Mouse (Mus musculus) kidney, adult 11 months (tissue): ENCODE data around the gene Lcn5.
"Not testable (repeated sequence)": the region's sequence is repeated elsewhere in the genome, so short reads cannot be mapped to it uniquely, and the experiment has no call there.

ENCODE experiments used
- DNase-seq: peaks from one replicate; pipeline ENCODE4 v3.0.0; 2022

The Lcn5 gene

DNA sequence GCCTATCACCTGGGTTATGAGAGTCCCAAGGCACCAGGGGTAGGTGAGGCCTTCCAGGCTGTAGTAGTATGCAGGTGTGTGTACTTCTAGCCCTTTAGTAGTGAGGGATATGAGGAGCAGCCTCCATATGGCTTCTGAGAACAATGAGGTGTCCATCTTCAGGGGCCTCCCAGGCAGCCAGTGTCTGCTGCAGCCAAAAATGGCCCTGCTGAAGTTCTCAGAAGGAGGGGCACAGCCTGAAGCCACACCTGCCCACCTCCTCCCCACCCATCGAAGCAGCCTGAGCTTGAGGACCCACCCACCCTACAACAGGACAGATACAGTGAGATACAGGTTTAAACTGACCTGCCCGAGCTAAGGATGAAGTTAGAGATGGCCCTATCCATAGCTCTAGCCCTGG is 24.7 kb downstream of the Lcn5 start, which contains the start of gene Lcn10:
Gene Lcn10, plus strand, starts transcription at position 301 of the 400 bp plus-strand sequence.
- DNase-seq: no peak

DNA sequence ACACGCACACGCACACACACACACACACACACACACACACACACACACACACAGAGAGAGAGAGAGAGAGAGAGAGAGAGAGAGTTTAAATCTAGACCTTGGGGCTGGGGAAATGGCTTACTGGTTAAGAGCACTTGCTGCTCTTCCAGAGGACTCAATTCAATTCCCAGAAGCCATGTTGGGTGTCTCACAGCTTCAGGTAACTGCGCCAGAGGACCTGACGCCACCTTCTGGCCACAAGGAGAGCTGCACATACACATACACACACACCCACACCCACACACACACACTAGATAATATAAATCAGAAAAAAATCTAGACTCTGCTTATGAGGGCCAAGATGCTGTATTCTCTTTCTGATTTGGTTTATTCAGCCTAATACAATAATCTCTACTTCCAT is 29.2 kb downstream of the Lcn5 start:
- no peak for DNase-seq

DNA sequence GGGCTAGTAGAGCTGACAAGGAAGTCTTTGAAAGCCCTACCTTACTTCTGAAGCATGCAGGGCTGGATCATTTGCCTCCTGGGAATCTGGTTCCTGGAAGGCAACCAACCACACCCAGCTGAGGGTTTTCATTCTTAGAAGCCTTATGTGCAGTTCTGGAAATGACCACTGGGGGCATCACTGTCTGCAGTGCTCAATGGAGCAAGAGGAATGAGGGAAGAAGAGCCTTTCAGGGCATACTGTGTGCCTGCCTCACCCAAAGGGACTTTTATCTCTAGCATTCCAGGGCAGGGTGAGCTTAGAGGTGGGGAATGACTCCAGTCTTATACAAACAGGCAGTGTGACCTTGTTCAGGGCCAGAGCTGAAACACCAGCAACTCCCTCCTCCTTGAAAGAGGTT is 36.9 kb downstream of the Lcn5 start:
- DNase-seq: peak; percentile 9

DNA sequence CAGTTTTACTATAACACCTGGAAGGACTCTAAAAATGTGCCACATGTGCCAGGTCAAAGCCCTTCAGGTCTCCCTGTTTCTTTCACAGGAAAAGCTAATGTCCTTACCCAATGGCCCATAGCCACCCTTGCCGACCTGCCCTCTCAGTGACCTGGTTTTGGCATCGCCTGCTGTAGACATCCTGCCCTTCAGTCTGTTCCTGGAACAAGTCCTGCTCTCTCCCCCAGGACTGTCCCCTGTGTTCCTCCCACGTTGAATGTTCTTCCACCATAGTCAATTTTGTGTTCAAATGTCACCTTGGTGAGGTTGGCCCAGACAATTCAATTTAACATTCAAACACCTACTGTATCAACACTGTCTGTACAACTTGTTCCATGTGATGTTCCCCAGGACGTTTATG is 39.2 kb downstream of the Lcn5 start:
- DNase-seq: no peak

DNA sequence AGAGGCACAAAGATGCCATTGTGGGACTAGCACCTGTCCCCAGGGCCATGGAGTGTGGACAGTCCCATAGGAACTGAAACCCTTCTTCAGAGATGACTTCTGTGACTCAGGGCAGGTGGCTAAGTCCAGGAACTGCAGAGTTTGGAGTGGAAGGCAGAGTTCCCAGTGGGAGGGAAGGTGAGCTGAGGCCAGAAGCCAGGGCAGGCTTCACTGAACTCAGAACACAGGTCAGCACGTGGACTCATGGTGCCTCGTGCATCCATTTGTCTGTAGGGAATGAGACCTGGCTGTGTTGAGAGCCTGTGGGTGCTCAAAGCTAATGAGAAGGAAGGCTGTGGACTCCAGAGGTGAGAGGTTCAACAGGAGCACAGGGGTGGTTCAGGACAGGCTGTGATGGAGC is 40.9 kb downstream of the Lcn5 start:
- DNase-seq: peak; percentile 18

DNA sequence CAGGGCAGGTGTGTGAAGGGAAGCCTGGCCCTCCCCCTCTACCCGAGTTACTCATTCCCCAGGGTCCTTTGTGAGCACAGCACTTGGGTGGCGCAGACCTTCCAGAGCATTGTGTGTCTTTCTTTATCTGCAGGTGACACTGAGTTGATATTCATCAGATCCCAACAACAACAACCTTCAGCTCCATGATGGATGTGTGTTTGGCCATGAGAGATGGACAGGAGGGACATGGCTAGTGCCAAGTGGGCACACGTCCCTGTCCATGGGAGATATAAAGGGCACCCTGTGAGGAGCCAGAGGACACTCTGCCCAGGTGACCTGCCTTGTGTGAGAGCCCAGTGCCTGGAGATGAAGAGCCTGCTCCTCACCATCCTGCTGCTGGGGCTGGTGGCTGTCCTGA is 42.0 kb downstream of the Lcn5 start, which contains the start of gene Obp2a:
Gene Obp2a, plus strand, starts transcription at position 301 of the 400 bp plus-strand sequence.
- DNase-seq: not testable (repeated sequence)

DNA sequence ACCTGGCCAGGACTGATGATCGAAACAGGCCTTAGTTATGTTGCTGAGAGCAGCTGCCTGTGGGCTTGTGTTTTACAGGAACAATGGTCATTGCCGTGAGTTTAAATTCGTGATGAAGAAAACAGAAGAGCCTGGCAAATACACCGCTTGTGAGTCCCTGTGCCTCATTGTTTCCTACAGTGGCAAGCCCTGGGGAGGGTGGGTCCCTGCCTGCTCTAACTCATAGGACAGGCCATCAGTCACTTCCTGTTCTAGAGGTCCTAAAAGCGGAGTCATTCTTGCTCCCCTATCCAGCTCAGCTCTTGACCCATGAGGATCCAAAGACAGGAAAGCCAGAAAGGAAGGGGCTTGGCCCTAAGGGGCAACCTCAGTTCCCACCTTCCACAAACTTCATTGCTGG is 43.2 kb downstream of the Lcn5 start:
- no peak for DNase-seq

DNA sequence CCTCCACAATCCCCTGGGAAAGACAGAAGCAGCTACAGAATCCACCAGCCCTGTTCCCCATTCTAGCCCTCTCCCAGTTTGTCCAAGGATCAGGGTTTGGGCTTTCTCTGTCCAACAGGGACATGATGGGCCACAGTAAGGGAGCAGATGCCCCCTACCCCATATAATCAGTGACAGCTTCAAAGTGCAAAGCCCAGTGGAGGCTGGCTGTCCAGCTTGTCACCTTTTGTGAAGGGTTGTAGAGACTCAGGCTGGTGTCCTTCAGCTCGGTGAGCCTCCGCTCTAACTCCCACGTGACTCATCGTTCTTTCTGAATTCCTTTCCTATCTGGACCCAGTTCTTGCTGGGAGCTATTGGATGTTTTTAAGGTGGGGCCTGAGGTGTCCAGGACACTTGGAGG is 46.0 kb downstream of the Lcn5 start:
- DNase-seq: no peak

DNA sequence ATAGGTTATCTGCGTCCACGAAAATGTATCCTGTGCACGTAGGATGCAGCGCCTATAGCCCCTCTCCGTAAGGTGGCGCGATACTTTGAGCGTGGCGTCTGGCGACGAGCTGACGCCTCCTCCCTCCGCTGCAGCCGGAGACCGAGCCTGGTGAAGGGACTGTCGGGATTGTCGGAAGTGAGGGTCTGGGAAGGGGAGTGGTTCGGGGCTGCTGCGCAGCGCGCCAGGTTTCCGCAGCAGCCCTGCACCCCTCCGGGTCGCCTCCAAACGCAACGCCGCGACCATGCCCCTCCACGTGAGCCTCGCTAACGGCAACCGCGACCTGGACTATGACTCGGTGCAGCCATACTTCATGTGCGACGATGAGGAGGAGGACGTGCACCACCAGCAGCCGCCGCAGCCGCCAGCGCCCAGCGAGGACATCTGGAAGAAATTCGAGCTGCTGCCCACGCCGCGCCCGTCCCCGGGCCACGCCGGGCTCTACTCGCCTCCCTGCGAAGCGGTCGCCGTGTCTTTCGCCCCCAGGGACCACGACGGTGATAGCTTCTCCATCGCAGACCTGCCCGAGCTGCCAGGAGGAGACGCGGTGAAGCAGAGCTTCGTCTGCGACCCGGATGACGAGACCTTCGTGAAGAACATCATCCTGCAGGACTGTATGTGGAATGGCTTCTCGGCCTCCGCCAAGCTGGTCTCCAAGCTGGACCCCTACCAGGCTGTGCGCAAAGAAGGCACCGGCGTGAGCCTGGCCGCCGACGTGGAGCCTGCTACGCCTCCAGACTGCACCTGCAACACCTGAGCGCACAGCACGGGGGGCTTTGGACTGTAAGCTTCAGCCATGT is 49.1 kb downstream of the Lcn5 start, which contains the start of gene Bmyc:
Gene Bmyc, plus strand, starts transcription at position 97 of the 839 bp plus-strand sequence.
- DNase-seq: peak; percentile 61

DNA sequence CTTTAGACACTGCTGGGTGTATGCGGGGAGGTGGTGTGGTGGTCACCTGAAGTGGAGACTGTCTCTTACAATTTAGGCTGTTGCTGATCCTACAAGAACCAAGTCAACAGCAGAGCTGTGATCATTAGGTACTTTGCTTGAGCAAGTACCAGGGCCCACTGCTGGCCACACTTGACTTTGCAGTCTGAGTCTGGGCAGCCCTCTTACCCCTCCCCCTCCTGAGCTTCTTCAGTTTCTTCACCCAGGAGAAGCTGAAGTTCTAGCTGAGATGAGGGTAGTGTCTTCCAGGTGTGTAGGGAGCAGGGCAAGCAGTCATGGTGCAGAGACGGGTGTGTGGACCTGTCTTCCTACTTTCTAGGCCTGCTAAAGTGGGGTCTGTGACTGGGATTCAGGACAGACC is 50.4 kb downstream of the Lcn5 start:
- DNase-seq: peak; percentile 17

DNA sequence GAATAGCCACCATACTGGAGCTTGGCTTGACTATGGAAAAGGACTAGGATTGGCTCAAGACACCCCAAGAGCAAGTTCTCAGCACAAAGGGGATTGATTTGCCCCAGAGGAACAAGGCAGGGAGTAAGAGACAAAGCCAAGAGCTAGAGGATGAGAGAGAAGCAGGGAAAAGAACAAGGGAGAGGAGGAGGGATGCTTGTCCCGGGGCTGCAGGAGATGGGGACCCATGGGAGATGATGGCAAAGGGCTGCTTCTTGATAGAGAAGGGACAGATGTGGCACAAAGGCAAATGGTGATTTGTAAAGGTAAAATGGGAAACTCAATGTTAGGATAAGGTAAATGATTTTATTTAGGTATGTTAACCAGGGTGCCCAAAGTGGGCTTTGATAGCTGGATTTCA is 51.3 kb downstream of the Lcn5 start:
- DNase-seq: not testable (repeated sequence)

DNA sequence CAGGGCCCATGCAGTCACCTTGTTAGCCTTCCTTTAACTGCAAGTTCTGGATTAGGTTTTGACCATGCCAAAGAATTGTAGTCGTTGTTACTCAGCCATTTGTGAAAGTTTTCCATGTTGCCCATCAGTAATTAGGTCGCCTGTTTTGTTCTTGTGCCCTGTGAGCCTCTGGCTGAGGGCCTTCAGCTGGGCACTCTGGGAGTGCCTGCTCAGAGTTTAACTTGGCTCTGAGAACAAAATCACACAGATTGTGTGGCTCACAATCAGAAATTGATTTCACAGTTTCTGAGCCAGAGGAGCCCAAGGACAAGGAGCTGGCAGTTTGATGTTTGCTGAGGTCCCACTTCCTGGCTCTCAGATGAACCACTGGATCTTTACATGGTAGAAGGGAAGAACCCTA is 52.0 kb downstream of the Lcn5 start:
- DNase-seq: not testable (repeated sequence)
